Mouse (Mus musculus): ENCODE data around the gene Mcam. TPM values are rescaled to one million over a fixed set of nuclear protein-coding genes. Genes with fewer than 3 reads are reported as not detected.

The Mcam gene
- polyA plus RNA-seq, 1 experiment, result 21.7 TPM

DNA sequence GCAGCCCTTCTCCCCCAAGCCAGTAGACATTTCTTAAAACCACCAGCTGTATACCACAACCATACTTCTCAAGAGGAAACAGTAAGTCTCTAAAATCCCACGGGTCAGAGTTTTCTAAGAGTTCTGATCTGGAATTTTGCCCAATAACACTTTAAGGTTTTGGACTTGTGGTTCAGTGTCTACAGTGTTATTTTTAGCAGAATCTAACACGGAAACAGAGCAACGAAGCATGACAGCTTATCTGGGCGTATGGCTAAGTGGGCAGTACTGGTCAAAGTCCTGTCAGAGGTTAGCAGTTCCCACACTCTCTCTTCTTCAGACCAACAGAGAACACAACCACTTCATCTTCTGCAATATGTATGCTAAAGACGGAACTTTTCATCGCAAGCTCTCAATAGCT lies 41.3 kb downstream of the Mcam start:
- H3K27me3 ChIP-seq (ENCODE audit: control insufficient read depth, insufficient read depth, insufficient read length), result no peaks in the 10 kb centered on the region
- H3K79me3 ChIP-seq (ENCODE audit: low read depth), result peaks cover 5% of the 10 kb centered on the region
- peaks cover 10% of the 10 kb centered on the region for H3K79me2 ChIP-seq (ENCODE audit: control insufficient read depth, insufficient read depth)
- peaks cover 7% of the 10 kb centered on the region for H3K36me3 ChIP-seq (ENCODE audit: control insufficient read depth, insufficient read depth)
- H3K4me3 ChIP-seq (ENCODE audit: insufficient read depth, poor library complexity, severe bottlenecking), result no peak overlapping the region
- TF ChIP-seq MYOG (IDR thresholded peaks at IDR 0.05; ENCODE audit: control insufficient read depth, extremely low read depth, insufficient read length) (no peak), CTCF (IDR thresholded peaks at IDR 0.05; ENCODE audit: control insufficient read depth, insufficient read depth, insufficient read length) (no peak), CEBPB (IDR thresholded peaks at IDR 0.05; ENCODE audit: low read depth) (no peak), USF1 (IDR thresholded peaks at IDR 0.05; ENCODE audit: low read depth) (no peak), FOSL1 (IDR thresholded peaks at IDR 0.05; ENCODE audit: insufficient read depth, low read length, poor library complexity, severe bottlenecking) (no peak), MYOD1 (IDR thresholded peaks at IDR 0.05; ENCODE audit: control insufficient read depth, insufficient read length, low read depth) (no peak), MAX (IDR thresholded peaks at IDR 0.05) (no peak)
- no peak overlapping the region for H3ac ChIP-seq (ENCODE audit: control insufficient read depth, insufficient read length, low read depth)

DNA sequence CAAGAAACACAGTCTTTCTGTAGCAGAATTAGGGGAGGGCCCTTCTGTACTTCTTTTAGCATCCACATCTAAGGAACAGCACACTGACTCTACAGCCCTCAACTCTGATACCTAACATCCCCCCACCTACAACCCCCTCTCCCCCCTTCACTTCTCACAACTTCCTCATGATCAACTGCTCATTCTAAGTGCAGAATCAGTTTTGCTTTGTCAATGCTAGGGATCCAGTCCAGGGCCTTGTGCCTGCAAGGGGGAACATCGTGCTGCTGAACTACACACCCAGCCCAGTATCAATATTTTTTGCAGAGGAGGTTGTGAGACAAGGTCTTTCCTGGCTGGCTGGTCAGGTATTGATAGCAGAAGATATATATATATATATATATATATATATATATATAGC lies 41.7 kb downstream of the Mcam start:
- TF ChIP-seq FOSL1 (IDR thresholded peaks at IDR 0.05; ENCODE audit: insufficient read depth, low read length, poor library complexity, severe bottlenecking), result no peak
- TF ChIP-seq MYOD1 (IDR thresholded peaks at IDR 0.05; ENCODE audit: control insufficient read depth, insufficient read length, low read depth), result no peak
- no peak for TF ChIP-seq MAX (IDR thresholded peaks at IDR 0.05)
- no peak for TF ChIP-seq USF1 (IDR thresholded peaks at IDR 0.05; ENCODE audit: low read depth)
- no peak for TF ChIP-seq CTCF (IDR thresholded peaks at IDR 0.05; ENCODE audit: control insufficient read depth, insufficient read depth, insufficient read length)
- TF ChIP-seq CEBPB (IDR thresholded peaks at IDR 0.05; ENCODE audit: low read depth), result no peak
- TF ChIP-seq MYOG (IDR thresholded peaks at IDR 0.05; ENCODE audit: control insufficient read depth, extremely low read depth, insufficient read length), result no peak
- peaks cover 7% of the 10 kb centered on the region for H3K36me3 ChIP-seq (ENCODE audit: control insufficient read depth, insufficient read depth)

DNA sequence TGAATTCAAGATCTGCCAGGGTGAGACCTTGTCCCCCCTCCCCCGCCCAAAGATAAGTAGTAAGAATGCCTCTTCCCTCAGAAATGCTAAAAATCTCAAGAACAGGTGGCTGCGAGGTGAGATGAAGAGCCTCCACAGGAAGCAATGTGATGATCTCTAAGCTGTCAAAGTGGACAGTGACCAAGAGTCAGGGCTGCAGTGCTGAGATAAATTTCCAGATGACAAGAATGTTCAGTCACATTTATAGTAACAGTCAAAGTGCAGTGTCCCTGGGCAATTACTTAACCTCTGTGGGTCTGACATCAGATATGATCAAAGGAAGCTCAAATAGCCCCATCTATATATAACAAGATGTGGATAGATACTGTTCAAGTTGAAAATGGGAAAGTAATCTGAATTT lies 43.1 kb downstream of the Mcam start:
- peaks cover 7% of the 10 kb centered on the region for H3K36me3 ChIP-seq (ENCODE audit: control insufficient read depth, insufficient read depth)
- no peaks in the 10 kb centered on the region for H3K27me3 ChIP-seq (ENCODE audit: control insufficient read depth, insufficient read depth, insufficient read length)
- peaks cover 10% of the 10 kb centered on the region for H3K79me2 ChIP-seq (ENCODE audit: control insufficient read depth, insufficient read depth)
- peaks cover 5% of the 10 kb centered on the region for H3K79me3 ChIP-seq (ENCODE audit: low read depth)
- no peak overlapping the region for H3K4me3 ChIP-seq (ENCODE audit: insufficient read depth, poor library complexity, severe bottlenecking)
- TF ChIP-seq MYOG (IDR thresholded peaks at IDR 0.05; ENCODE audit: control insufficient read depth, extremely low read depth, insufficient read length) (no peak), FOSL1 (IDR thresholded peaks at IDR 0.05; ENCODE audit: insufficient read depth, low read length, poor library complexity, severe bottlenecking) (no peak), CEBPB (IDR thresholded peaks at IDR 0.05; ENCODE audit: low read depth) (no peak), CTCF (IDR thresholded peaks at IDR 0.05; ENCODE audit: control insufficient read depth, insufficient read depth, insufficient read length) (no peak), USF1 (IDR thresholded peaks at IDR 0.05; ENCODE audit: low read depth) (no peak), MYOD1 (IDR thresholded peaks at IDR 0.05; ENCODE audit: control insufficient read depth, insufficient read length, low read depth) (no peak), MAX (IDR thresholded peaks at IDR 0.05) (no peak)
- no peak overlapping the region for H3ac ChIP-seq (ENCODE audit: control insufficient read depth, insufficient read length, low read depth)

More for the DNA sequence above, 41.7 kb downstream of the Mcam start:
- H3K79me3 ChIP-seq (ENCODE audit: low read depth), result peaks cover 5% of the 10 kb centered on the region
- H3ac ChIP-seq (ENCODE audit: control insufficient read depth, insufficient read length, low read depth), result no peak overlapping the region
- no peak overlapping the region for H3K4me3 ChIP-seq (ENCODE audit: insufficient read depth, poor library complexity, severe bottlenecking)
- no peaks in the 10 kb centered on the region for H3K27me3 ChIP-seq (ENCODE audit: control insufficient read depth, insufficient read depth, insufficient read length)
- peaks cover 10% of the 10 kb centered on the region for H3K79me2 ChIP-seq (ENCODE audit: control insufficient read depth, insufficient read depth)

DNA sequence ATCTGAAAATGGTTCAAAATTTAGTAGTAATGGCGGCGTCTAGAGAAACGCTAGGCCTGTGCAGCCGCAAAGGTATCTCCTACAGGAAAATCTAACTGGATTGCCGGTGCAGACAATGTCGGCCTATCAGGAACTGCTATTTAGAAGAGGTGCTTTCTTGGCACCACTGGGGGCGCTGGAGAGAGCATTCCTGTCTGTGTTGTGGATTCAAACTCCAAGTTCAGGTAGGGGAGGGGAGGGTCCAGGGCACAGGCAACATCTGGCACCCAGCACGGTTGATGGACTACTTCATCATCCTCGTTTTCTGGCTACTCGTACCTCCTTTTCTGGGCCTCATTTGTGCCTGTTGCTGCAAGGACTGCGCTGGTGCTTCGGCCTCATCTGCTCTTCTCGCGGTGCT lies 44.1 kb downstream of the Mcam start:
- no peaks in the 10 kb centered on the region for H3K27me3 ChIP-seq (ENCODE audit: control insufficient read depth, insufficient read depth, insufficient read length)
- no peak for TF ChIP-seq FOSL1 (IDR thresholded peaks at IDR 0.05; ENCODE audit: insufficient read depth, low read length, poor library complexity, severe bottlenecking)
- no peak overlapping the region for H3K4me3 ChIP-seq (ENCODE audit: insufficient read depth, poor library complexity, severe bottlenecking)
- H3ac ChIP-seq (ENCODE audit: control insufficient read depth, insufficient read length, low read depth), result no peak overlapping the region
- peaks cover 3% of the 10 kb centered on the region for H3K36me3 ChIP-seq (ENCODE audit: control insufficient read depth, insufficient read depth)
- H3K79me3 ChIP-seq (ENCODE audit: low read depth), result peaks cover 5% of the 10 kb centered on the region
- peaks cover 11% of the 10 kb centered on the region for H3K79me2 ChIP-seq (ENCODE audit: control insufficient read depth, insufficient read depth)

DNA sequence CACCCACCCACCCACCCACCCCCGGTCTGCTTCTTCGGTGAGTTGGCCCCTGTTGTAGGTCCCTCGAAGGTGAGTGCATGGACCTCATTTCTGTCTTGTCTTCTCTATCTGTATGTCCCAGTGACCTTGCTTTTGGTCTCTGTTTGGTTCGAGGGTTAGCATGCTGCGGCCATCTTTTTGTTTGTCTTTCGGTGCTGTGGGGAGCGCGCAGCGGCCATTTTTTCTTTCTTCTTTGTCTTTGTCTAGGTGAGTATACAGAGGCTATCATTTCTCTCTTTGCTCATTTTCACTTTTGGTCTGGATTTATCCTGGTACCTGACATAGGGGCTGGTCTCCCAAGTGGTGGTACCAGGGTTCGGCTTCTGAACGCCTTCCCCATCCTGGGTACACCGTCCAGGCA lies 44.5 kb downstream of the Mcam start:
- H3K79me3 ChIP-seq (ENCODE audit: low read depth), result peaks cover 6% of the 10 kb centered on the region
- H3K4me3 ChIP-seq (ENCODE audit: insufficient read depth, poor library complexity, severe bottlenecking), result no peak overlapping the region

DNA sequence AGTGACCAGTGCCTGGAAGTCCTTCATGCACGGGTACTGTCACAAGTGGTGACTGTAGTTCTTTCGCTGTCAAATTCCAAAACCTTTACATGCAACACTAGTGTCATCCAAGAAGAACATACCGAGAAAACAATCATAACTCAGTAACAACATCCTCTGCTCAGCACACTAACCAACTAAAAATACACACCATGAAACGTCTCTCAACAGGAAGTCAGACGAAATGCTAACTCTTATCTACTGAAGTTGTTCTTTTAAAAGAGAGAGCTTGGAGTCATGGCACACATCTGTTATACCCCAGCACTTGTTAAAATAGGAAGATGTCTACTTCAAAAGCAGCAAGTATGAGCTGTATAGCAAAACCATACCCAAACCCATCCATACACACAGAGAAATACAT lies 47.3 kb downstream of the Mcam start:
- Histone ChIP-seq H3K79me3 (ENCODE audit: low read depth) (peaks cover 6% of the 10 kb centered on the region), H3K79me2 (ENCODE audit: control insufficient read depth, insufficient read depth) (peaks cover 25% of the 10 kb centered on the region), H3K36me3 (ENCODE audit: control insufficient read depth, insufficient read depth) (peaks cover 3% of the 10 kb centered on the region), H3ac (ENCODE audit: control insufficient read depth, insufficient read length, low read depth) (no peak overlapping the region), H3K27me3 (ENCODE audit: control insufficient read depth, insufficient read depth, insufficient read length) (no peaks in the 10 kb centered on the region), H3K4me3 (ENCODE audit: insufficient read depth, poor library complexity, severe bottlenecking) (no peak overlapping the region)
- TF ChIP-seq CEBPB (IDR thresholded peaks at IDR 0.05; ENCODE audit: low read depth), result no peak
- no peak for TF ChIP-seq CTCF (IDR thresholded peaks at IDR 0.05; ENCODE audit: control insufficient read depth, insufficient read depth, insufficient read length)
- no peak for TF ChIP-seq MAX (IDR thresholded peaks at IDR 0.05)
- TF ChIP-seq MYOG (IDR thresholded peaks at IDR 0.05; ENCODE audit: control insufficient read depth, extremely low read depth, insufficient read length), result no peak
- TF ChIP-seq MYOD1 (IDR thresholded peaks at IDR 0.05; ENCODE audit: control insufficient read depth, insufficient read length, low read depth), result no peak

More for the DNA sequence above, 44.5 kb downstream of the Mcam start:
- TF ChIP-seq MAX (IDR thresholded peaks at IDR 0.05), result no peak
- TF ChIP-seq MYOD1 (IDR thresholded peaks at IDR 0.05; ENCODE audit: control insufficient read depth, insufficient read length, low read depth), result no peak
- TF ChIP-seq CEBPB (IDR thresholded peaks at IDR 0.05; ENCODE audit: low read depth), result no peak
- no peak for TF ChIP-seq MYOG (IDR thresholded peaks at IDR 0.05; ENCODE audit: control insufficient read depth, extremely low read depth, insufficient read length)
- no peak for TF ChIP-seq CTCF (IDR thresholded peaks at IDR 0.05; ENCODE audit: control insufficient read depth, insufficient read depth, insufficient read length)
- TF ChIP-seq FOSL1 (IDR thresholded peaks at IDR 0.05; ENCODE audit: insufficient read depth, low read length, poor library complexity, severe bottlenecking), result no peak
- no peak for TF ChIP-seq USF1 (IDR thresholded peaks at IDR 0.05; ENCODE audit: low read depth)
- Histone ChIP-seq H3K79me2 (ENCODE audit: control insufficient read depth, insufficient read depth) (peaks cover 15% of the 10 kb centered on the region), H3K27me3 (ENCODE audit: control insufficient read depth, insufficient read depth, insufficient read length) (no peaks in the 10 kb centered on the region), H3ac (ENCODE audit: control insufficient read depth, insufficient read length, low read depth) (no peak overlapping the region), H3K36me3 (ENCODE audit: control insufficient read depth, insufficient read depth) (peaks cover 3% of the 10 kb centered on the region)

All from C2C12 (cell line).